Mouse (Mus musculus): ENCODE data around the gene Fam83c. TPM values are rescaled to one million over a fixed set of nuclear protein-coding genes. Genes with fewer than 3 reads are reported as not detected.

Gene Fam83c
- total RNA-seq, 2 experiments from 2014 or later, result not detected

- no peak for ATAC-seq (replicated peaks; ENCODE audit: low FRiP score, poor library complexity, severe bottlenecking)
Measured at GRCm38 (mm10) chr2:155831302-155831701, 3.4 kb downstream of the Fam83c start.

GRCm38 (mm10) chr2:155830841-155831240, 3.8 kb downstream of the Fam83c start:
- ATAC-seq (replicated peaks; ENCODE audit: low FRiP score, poor library complexity, severe bottlenecking), result no peak

DNA sequence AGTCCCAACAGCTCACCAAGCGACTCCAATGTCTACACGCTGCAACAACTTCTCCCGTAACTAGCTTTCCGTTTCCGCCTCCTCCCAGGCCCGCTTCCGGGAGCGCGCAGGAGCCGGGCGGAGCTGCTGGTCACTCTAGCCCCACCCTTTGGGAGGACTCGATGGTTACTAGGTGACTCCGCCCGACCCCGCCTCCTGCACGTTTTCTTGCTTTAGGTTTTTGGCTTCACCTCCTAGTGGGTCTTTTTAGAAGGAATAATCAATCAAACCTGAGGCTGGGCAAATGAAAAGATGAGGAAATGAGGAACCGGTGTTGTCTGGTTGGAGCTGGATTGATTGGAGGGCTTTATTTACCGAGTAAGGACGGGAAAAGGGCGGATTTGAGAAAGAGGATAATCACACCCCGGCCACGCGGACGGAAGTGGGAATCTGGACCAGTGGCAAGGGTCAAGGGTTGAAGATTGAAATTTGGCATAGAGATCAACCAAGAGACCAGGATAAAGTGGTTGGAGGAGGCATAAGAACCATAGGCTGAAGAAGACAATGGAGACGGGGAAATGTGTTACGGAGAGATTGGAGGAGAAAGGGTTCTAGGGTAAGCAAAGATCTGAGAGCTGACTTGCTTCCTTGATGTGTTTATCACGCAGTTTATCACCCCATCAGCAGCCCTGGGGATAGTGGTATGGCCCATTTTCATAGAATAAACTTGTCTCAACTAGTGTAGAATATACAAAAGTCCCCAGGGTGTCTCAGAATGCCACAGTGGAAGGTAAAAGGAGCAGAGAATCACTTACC, 7.8 kb downstream of the Fam83c start, which contains the start of gene Eif6:
Gene Eif6, minus strand, starts transcription at position 296 of the 795 bp plus-strand sequence.
- ATAC-seq (replicated peaks; ENCODE audit: low FRiP score, poor library complexity, severe bottlenecking), result peak; percentile 96

GRCm38 (mm10) chr2:155825904-155826629, 8.6 kb downstream of the Fam83c start:
- peak; percentile 77 for ATAC-seq (replicated peaks; ENCODE audit: low FRiP score, poor library complexity, severe bottlenecking)

DNA sequence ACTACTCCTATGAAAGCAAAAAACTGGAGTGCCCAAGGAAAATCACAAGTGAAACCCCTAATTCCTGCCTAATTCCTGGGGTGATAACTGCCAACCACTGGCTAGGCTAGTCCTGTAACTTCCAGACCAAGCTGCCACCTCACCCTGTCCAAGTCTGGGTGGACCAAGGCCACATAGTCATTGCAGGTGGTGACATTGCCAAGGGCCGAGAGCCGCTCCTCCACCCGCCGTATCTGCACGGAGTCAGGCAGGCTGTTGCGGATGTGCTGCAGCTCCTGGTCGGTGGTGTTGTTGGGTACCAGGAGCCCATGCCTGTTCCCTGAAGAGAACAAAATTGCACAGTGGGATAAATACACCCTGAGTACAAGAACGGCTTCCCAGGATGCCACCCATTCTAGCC, 10.9 kb downstream of the Fam83c start:
- no peak for ATAC-seq (replicated peaks; ENCODE audit: low FRiP score, poor library complexity, severe bottlenecking)

DNA sequence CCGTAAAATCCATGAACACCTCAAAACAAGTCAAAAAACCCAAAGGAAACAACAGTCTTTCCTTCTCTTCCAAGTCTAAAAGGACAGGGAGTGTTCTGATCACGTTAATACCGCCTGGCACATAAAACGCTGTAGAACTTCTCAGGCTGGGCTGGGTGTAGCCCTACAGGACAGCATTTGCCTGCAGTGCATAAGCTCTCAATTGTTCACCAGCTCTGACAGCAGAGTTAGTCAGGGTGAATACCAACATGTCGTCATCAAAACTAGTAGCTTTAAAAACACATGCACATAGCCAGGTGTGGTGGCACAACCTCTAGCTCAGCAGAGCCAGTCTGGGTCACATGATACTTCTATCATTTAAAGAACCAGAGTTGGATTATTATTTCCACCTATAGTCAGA, 13.9 kb downstream of the Fam83c start:
- ATAC-seq (replicated peaks; ENCODE audit: low FRiP score, poor library complexity, severe bottlenecking), result no peak

DNA sequence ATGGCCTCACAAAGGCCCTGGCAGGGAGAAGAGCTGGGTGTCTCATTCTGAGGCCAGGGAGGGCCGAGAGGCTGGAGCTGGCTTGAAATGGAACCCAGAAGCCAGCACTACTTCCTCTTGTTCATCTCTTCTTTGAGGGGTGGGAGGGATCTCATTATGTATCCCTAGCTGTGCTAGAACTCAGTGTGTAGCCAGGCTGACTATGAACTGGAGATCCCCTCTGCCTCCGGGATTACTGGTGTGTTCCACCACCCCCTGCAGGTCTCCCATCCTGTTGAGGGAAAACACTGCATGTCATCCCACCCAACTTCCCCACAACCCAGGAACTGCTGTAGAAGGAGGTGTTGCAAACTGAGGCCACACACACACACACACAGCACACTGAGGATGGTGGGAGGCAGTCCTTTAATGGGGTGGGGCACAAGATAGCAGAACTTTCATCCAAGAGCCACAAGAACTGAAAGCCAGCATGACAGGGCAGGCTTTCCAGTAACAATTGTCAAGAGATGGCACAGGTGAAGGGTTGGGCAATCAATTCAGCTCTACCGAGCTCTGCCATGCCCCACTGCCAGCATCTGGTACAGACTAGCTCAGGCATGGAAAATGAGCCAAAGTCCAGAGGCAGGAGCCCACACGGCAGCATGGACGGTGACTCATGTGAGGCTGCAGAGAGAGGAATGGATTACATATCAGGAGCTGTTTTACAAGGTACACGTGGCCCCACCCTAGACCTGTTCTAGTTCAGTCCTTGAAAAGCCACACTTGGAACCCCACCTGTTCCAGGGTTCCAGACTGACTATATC, 15.0 kb downstream of the Fam83c start:
- no peak for ATAC-seq (replicated peaks; ENCODE audit: low FRiP score, poor library complexity, severe bottlenecking)

GRCm38 (mm10) chr2:155819392-155819448, 15.4 kb downstream of the Fam83c start, which contains the start of gene BC029722:
Gene BC029722 (minus strand): TSS chr2:155819426.
- ATAC-seq (replicated peaks; ENCODE audit: low FRiP score, poor library complexity, severe bottlenecking), result no peak

DNA sequence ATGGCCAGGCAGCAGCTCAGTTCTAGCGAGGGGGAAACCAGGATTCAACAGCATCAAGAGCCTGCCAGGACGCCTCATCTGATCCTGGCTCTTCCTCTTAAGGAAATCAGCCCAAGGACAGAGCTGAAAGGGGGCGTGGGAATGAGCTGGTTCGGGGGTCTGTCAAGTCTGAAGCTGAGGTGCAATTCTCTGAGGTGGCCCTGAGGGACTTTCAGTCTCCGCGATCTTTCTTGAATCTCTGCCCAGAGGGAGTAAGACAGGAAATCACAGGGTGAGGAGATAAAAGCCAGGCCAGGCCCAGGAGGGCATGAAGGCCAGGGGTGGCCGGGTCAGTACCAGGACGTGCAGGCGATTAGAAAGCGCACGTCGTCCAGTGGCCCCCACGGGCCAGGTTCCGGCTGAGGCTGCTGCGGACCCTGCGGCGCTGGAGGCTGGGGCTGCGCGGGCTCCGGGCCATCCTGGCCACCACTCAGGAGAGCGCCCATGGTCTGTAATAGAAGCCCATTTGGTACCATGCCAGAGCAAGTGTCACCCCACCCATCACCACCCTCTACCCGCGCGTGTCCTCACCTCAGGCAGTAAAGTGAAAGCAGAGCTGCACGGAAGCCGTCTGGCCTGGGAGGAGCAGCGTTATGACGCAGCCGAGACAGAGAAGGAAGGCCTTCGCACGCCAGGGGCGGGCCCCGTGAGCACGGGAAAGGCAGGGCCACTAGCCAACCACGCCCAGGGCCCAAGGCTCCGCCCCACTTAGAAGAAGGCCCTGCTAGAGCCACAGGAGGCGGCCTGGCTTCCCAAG, 15.9 kb downstream of the Fam83c start:
- ATAC-seq (replicated peaks; ENCODE audit: low FRiP score, poor library complexity, severe bottlenecking), result peak; percentile 97

- no peak for ATAC-seq (replicated peaks; ENCODE audit: low FRiP score, poor library complexity, severe bottlenecking)
Measured at GRCm38 (mm10) chr2:155817301-155818245, 17.1 kb downstream of the Fam83c start.

- ATAC-seq (replicated peaks; ENCODE audit: low FRiP score, poor library complexity, severe bottlenecking), result no peak
Measured at GRCm38 (mm10) chr2:155816179-155816578, 18.5 kb downstream of the Fam83c start.

- no peak for ATAC-seq (replicated peaks; ENCODE audit: low FRiP score, poor library complexity, severe bottlenecking)
Measured at GRCm38 (mm10) chr2:155814829-155815228, 19.8 kb downstream of the Fam83c start.

GRCm38 (mm10) chr2:155812637-155813036, 22.0 kb downstream of the Fam83c start:
- ATAC-seq (replicated peaks; ENCODE audit: low FRiP score, poor library complexity, severe bottlenecking), result no peak

DNA sequence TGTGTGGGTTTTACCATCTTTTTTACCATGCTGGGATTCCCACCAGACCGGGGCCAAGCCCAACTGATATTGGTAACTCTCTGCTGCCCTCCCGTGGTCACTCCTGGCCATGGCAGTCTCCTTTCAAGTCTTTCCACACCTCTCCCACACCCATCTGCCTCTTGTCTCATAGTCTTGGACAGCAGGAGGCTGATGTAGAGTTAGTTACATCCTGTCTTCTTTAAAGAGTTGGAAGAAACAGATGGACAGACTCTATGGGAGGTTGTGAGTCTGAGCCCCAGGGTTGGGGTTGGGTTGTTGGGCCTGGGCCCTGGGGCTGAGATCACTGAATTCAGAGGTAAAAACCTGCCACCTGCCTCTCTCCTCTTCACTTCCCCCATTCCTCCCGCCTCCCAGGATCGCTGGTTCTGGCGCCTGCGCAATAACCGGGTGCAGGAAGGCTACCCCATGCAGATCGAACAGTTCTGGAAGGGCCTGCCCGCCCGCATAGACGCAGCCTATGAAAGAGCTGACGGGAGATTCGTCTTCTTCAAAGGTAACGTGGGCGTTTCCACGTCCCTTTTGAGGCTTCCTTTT, 22.7 kb downstream of the Fam83c start:
- peak; percentile 75 for ATAC-seq (replicated peaks; ENCODE audit: low FRiP score, poor library complexity, severe bottlenecking)

- no peak for ATAC-seq (replicated peaks; ENCODE audit: low FRiP score, poor library complexity, severe bottlenecking)
Measured at GRCm38 (mm10) chr2:155809620-155810019, 25.0 kb downstream of the Fam83c start.

DNA sequence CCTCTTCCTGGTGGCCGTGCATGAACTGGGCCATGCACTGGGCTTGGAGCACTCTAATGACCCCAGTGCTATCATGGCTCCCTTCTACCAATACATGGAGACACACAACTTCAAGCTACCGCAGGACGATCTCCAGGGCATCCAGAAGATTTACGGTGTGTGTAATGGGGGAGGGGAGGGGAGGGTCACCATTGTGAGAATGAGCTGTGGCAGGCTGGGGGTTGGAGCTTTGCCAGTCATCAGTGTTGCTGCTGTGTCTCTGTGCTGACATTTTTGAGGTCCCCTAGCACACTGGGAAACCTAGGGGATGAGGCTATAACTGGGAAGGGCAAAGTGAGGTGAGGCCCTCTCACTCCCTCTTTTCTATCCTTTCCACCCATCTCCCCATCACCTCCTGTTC, 27.2 kb downstream of the Fam83c start:
- ATAC-seq (replicated peaks; ENCODE audit: low FRiP score, poor library complexity, severe bottlenecking), result no peak

GRCm38 (mm10) chr2:155806548-155806947, 28.1 kb downstream of the Fam83c start:
- ATAC-seq (replicated peaks; ENCODE audit: low FRiP score, poor library complexity, severe bottlenecking), result no peak

- no peak for ATAC-seq (replicated peaks; ENCODE audit: low FRiP score, poor library complexity, severe bottlenecking)
Measured at GRCm38 (mm10) chr2:155805925-155806255, 28.8 kb downstream of the Fam83c start.
